Mouse (Mus musculus): ENCODE data around the gene Sun1. TPM values are rescaled to one million over a fixed set of nuclear protein-coding genes. Genes with fewer than 3 reads are reported as not detected.

Sun1 gene
- total RNA-seq, 2 experiments from 2014 or later, result 48.3 to 56.7 TPM

DNA sequence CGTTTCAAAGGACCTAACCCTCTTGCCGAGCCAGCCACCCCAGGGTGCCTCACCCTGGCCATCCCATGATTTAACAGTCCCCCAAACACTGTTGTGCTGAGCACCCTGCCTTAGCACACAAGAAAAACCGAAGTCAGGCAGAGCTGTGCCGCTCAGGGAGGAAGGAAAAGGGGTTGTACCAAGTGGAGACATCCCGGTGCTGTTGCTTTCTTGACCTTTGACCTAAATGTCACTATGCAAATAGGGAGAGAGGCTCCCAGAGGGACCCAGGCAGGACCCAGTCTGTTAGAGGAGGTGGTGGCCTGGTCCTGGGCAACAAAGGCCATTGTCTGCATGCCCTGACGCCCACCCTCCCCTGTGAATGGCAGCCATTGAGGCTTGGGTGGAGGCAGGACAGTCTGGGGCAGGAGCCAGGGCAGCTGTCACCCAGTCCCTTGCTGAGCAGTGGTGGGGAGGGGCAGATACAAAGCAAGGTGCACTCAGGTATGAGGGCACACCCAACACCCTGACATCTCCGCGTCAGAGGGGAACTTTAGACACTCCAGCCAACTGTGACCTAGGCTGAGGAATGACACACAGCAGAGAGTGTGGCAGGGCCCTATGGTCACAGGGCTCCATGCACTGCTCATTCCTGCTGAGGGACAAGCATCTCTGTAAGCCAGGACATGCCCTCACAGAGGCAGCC, 85.1 kb downstream of the Sun1 start:
- DNase-seq, result no peak

DNA sequence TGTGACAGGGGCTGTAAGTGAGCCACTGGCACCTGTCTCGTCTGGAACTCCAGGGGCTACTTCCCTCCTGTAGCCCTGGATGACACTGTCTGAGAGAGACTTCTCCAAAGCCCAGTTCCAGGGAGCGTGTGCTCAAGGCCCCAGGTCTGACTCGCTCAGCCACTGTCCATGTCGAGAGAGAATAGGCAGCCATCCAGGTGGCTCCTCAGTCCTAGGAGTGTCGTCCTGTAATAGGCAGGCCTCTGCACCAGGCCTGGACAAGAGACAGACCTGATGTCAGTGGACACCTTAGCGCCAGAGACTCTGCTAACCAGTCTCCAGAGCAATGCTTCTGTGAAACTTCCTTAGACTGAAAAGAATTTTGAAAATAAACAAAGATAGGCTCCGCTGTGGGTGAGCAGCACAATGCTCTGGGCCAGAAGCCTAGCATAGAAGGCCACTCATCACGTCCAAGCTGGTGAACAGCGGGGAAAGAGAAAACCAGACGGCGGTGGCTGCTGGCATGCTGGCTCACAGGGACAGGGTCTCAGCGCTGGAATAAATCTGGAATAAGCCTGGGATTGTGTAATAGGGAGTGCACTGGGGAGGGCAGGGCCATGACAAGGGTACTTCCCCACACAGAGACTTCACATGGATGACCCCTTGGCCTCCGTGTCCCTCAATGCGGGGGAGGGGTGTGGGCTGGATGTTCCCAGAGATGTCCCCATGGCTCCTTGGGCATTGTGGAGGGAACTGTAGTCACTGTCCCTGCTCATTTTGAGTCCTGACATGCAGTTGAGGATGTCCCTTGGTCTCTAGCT, 85.9 kb downstream of the Sun1 start:
- DNase-seq, result peak in 1 of 2 experiments; percentile 31

DNA sequence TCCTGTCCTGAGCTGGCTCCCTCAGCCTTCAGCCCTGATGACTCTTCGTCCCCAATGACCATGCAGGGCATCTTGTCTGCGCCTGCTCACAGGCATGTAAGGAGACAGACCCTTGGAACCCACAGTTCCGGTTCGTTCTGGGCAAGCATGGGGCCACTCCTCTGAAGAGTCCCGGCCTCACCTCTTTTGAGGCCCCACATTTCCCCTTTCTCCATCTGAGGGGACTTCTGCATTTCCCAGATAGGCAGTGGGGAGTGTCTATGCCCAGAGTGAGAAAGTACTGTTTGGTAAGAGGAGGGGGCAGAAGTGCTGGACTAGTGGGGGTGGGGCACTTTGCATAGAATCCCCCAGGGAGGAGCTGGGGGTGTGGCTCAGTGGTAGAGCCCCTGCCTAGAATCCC, 86.7 kb downstream of the Sun1 start:
- DNase-seq, result peak in 1 of 2 experiments; percentile 42

GRCm38 (mm10) chr5:139287787-139288186, 87.3 kb downstream of the Sun1 start:
- DNase-seq, result no peak

DNA sequence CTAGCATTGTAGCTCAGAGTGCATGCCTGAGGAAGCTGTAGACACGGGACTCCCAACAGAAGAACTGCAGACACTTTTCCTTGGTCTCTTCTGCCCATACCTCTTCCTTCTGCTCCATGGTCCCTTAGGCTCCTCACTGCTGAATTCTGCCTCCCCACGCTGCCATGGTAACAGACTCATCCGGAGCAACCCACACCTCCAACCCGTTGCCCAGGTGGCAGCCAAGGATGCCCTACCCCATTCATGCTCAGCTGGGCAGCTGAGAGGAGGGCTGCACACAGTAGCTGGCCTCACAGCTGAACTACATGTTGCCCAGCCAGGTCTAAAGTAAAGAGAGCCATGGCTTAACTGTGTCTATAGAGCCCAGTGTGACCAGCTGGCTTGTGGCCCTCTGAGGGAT, 88.2 kb downstream of the Sun1 start:
- no peak for DNase-seq

- no peak for DNase-seq
Measured at GRCm38 (mm10) chr5:139290467-139291259, 90.2 kb downstream of the Sun1 start.

DNA sequence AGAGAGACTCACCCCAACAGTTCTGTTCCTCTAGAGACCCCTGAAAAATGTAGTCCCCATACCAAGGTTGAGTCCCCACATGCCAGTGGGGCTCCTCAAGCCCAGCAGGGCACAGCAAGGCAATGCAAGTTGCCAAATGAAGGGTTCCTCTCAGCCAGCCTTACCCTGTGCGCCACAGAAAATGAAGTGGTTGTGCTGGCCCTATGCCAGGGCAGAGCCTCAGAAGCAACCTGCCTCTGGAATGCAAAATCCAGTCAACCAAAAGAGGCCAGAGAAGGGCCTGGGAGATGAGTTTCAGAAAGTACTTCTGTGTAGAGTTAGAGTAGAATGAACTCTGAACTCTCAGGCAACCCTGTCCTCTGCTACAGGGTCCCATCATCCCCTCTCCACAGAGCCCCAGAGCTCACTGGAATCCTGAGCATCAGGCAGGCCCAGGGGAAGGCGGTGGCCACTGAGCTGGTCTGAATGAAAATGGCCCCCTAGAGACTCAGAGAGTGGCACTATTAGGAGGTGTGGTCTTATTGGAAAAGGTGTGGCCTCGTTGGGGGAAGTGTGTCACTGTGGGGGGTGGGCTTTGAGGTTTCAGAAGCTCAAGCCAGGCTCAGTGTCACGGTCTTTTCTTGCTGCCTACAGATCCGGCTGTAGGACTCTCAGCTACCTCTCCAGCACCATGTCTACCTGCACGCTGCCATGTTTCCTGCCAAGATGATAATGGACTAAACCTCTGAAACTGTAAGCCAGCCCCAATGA, 91.5 kb downstream of the Sun1 start:
- DNase-seq, result no peak

DNA sequence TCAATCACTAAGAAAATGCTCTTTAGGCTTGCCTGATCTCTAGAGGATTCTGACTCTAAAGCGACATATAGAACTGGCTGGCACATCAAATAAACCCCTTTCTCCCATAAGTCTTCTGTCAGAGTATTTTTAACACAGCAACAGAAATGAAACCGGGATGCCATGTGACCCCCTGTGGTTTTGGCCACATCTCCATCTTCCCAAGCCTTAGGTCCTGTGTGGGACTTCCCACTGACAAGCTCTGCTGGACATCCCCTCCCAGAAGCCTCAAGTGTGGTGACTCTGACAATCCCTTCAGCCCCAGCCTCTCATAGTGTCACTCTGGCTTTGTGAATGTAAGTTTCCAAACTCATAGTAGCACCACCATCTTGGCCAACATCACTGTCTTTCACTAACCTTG, 93.7 kb downstream of the Sun1 start:
- DNase-seq, result peak in 1 of 2 experiments; percentile 29

DNA sequence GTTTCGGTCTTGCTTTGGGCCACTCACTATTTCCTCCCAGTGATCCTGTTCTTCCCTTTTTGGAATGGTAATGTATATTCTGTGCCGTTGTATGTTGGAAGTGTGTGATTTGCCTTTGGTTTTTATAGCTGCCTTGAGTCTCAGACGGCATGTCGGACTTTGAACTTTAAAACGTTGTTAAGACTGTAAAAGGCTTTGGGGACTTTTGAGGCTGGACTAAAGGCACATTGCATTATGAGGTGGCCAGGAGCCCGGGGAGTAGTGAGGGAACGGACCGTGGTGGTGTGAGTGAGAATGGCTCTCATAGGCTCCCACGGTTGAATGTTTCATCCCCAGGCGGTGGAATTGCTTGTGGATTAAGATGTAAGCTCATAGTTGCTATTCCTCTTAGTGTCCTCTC, 96.7 kb downstream of the Sun1 start:
- DNase-seq, result no peak

DNA sequence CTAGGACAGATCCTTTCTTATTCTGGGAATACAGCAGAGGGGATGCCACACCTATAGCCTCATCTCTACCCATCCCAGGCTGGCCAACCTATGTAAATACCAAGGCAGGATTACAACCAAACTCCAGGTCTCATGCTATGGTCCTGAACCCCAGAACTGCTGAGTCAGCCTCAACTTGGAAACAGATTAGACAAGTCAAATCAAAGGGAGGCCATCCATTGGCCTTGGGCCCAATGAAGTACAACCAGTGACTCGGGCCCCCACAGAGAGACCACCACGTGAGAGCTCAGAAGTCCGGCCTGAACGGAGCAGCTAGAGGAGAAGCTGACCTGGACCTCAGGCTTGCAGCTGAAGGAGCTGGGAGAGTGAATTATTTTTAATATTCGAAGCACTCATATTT, 97.3 kb downstream of the Sun1 start:
- no peak for DNase-seq

Other genes with a start within 250 kb of the Sun1 start
- 10 to 100 TPM; 15.5 to 21.7 TPM for gene Pdgfa, start 203.3 kb upstream of the Sun1 start, total RNA-seq (2021)
- gene Prkar1b, start 50.6 kb upstream of the Sun1 start, total RNA-seq (2021), result 1 to 10 TPM; 1.5 to 2.0 TPM
- gene Dnaaf5, start 50.4 kb upstream of the Sun1 start, total RNA-seq (2021), result 10 to 100 TPM; 13.5 to 19.7 TPM
- gene Get4, start 51.7 kb downstream of the Sun1 start, total RNA-seq (2021), result 10 to 100 TPM; 42.0 to 44.7 TPM
- 1 to 10 TPM; 2.1 to 2.3 TPM for gene Adap1, start 125.0 kb downstream of the Sun1 start, total RNA-seq (2021)
- gene Cox19, start 150.8 kb downstream of the Sun1 start, total RNA-seq (2021), result 100 to 1,000 TPM in 1 of 2 experiments, 10 to 100 TPM in 1; 82.6 to 103 TPM
- not detected for gene Cyp2w1, start 152.0 kb downstream of the Sun1 start, total RNA-seq (2021)
- 10 to 100 TPM; 39.6 to 40.5 TPM for gene Gpr146, start 177.1 kb downstream of the Sun1 start, total RNA-seq (2021)
- under 1 TPM; 0.47 to 0.69 TPM for gene C130050O18Rik, start 204.6 kb downstream of the Sun1 start, total RNA-seq (2021)
- 1 to 10 TPM; 1.1 to 1.3 TPM for gene Gper1, start 222.5 kb downstream of the Sun1 start, total RNA-seq (2021)